Mouse (Mus musculus): Measurements from ENCODE around the gene Slc6a20a.
"Not testable (repeated sequence)": the region's sequence is repeated elsewhere in the genome, so short reads cannot be mapped to it uniquely, and the experiment has no call there.

Gene Slc6a20a

DNA sequence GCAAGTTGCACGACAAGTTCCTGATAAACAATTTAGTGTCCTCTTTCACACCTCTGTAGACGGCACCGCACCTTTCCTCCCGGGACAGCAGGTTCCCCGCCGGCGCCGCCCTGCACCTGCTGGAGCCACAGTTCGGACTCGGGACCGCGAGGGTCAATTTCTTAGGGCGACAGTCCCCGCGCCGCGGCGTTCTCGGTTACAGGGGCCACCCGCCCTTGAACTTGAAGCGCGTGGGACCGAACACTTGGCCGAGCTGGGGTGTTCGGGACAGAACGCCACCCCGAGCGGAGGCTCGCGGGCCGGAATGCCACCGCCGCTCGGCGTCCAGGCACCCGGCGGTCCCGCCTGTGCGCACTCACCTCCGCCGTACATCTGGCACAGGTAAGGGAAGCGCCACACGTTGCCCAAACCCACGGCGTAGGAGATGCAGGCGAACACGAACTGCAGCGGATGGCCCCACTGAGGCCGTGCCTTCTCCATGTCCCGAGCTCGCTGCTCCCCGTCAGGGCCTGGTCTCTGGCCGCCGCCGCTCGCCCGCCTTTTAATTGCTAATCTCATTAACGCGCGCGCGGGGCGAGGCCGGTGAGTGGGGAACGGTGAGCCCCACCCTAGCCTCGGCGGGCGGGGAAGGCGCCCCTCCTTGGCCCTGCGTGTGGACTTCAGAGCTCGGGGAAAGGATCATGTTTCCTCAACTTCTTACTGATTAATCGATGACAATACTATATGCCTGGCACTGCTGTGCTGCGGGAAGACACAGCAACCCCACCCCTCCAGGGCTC, at the start of gene Slc6a20a, which contains the start of gene Ccr9:
Slc6a20a (minus strand) TSS at position 559 of the 779 bp plus-strand sequence.
Ccr9 (plus strand) TSS at position 113 of the 779 bp plus-strand sequence.
- DNase-seq (ENCODE audit: extremely low spot score) = peak; percentile 39

DNA sequence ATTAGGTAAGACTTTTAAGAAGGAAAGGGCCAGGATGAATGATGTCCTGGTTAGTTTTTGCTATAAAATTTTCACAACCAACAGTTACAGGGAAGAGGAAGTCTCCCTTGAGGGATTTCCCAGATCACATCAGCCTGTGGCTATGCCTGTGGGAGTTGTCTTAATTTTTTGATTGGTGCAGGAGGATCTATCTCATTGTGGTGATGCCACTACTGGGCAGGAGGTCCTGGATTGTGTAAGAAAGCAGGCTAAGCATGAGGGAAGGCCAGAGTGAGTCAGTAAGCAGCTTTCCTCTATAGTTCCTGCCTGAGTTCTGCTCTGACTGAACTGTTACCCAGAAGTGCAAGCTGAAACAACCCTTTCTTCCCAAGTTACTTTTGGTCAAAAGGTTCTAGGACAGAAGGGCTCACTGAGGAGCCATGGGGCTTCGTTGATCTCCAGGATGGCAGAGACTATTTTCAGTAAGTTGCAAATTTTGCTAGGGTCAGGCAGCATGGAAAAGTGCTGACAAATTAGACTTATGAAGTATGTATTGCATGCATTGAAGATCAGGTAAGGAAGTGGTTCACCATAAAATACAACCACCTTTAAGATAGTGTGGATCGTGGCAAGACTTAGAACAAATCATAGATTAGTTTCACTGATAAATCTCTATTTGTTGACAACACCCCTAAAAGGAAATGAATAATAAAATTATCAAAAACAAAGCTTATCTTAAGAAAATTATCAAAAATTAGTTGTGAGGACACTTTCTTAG, 44.2 kb upstream of the Slc6a20a start:
- DNase-seq (ENCODE audit: extremely low spot score) = no peak

DNA sequence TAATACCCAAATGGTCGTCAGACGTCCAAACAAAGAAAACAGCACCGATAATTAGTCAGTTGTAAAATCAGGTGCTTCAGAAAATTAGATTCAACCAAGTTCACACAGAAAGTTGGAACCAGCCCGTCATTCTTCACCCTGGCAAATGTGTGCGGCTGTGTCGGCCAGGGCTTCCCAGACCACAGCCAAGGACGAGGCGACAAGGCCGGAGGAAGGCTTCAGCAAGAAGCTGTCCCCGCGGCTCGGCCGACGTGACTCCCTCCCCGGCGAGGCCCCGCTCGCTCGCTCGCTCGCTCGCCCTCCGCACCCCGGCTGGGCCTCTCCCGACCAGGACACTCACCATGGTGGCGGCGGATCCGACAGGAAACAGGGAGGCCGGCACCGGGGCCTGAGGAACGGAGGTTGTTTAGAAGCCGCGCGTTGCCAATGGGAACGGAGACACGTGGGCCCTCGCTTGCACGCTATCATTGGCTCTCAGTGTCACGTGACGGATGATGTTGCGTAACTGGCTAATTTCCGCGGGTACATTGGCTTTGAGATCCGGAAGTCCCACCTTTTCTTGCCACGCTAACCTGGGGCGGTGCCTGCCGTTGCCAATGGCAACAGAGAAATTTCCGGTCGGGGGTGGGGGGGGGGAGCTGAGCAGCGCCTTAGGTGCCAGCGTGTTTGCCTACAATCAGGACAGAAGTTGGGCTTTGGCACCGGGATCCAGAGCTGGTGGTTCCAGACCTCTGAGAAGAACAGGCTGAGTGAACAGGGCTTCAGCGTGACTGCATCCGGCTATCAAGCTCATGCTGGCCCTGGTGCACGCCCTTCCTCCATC, 38.7 kb upstream of the Slc6a20a start, which contains the start of gene Lztfl1:
Lztfl1 (minus strand) TSS at position 512 of the 823 bp plus-strand sequence.
- DNase-seq (ENCODE audit: extremely low spot score) = peak; percentile 95

DNA sequence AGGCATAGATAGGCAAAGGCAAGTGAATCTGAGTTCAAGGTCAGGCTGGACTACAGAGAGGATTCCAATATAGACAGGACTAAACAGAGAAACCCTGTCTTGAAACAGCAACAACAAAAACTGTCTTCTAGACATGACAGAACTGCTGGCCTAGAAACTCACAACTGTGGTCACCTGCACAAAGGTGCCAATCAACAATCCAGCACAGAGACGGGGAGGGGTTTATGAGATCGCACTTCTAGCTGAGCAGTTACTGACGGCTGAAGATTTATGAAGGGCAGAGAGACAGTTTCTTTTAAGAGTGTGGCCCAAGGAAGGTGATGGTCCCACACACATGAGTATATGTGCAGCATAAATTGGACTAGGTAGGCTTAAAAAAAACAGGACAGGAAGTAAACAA, 37.6 kb upstream of the Slc6a20a start:
- no peak for DNase-seq (ENCODE audit: extremely low spot score)

DNA sequence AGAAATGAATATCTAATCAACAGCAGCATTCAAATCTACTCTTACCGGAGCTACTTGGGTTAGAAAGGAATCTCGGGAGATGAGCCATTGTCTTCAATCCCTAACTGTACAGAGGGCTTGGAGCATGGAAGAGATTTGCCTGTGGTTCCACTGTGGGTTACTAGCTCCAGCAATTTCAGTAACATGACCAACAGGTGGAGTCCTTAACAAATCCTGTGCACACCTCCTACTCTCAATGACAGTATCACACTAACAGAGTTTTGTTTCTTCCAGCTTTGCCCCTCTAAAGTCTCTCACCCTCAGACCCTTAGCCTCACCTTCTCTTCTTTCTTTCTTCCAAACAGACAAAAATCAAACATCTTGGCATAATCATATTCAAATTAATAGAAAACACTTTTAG, 34.4 kb upstream of the Slc6a20a start:
- DNase-seq (ENCODE audit: extremely low spot score) = no peak

DNA sequence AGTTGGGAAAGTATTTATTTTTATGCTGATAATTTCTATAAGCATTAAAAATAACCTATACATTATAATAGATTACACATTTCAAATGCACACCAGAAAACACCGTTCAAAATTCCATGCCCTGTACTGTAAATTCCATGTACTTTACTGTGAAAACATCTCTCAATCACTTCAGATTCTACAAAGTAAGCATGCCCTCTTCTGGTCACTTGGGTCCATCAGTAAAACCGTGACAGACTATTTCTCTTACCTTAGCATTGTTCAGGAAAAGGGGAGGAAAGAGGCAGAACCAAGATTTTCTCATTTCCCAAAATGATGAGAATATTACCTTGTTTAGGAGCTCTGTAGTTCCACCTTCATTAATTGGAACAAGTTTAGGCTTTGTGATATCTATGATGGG, 30.5 kb upstream of the Slc6a20a start:
- no peak for DNase-seq (ENCODE audit: extremely low spot score)

DNA sequence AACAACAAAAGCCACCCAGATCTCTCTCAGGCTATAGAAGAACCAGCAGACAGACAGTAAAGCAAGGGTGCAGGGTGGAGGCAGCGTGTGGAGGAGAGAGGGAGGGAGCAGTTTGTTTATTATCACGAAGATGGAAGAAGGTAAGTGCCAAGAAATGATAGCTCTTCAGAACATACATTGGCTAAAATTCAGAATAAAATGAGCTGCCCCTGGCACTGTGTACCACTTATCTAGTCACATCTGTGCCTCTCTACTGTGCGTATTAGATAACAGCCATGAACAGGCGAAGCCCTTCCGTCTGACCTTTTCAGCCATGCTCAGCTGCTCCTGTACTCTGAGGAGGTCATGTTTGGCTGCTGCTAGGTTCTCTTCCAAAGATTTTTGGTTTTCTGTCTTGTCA, 23.1 kb upstream of the Slc6a20a start:
- no peak for DNase-seq (ENCODE audit: extremely low spot score)

DNA sequence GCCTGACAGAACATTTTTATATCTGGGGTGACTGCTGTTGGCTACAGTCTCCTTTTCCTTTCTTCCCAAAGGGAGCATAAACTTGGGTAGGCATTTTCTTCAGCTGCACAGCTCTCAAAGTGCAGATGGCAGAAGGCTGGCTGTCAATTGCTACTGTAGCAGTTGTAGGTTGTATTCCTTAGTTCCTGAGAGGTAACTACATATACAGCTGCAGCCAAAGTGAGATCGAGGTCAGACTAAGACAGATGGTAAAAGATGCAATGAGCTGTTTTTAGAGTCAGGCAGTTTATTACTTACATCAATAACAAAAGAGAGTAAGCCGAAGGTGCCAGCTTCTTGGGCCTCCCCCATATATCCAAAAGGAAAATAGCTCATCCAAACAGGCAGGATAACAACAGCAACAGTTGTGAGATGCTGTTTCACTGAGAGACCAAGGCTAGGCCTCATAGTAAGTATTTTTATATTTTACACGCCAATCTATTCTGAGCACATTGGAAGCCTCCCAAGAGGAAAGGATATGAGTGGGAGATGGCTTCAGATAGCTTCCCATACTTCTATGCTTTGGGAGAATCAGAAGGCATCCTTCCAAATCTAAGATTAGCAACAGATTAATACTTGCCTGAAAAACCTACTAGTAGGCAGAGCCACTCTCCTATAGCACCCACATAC, 17.1 kb upstream of the Slc6a20a start:
- DNase-seq (ENCODE audit: extremely low spot score) = no peak

DNA sequence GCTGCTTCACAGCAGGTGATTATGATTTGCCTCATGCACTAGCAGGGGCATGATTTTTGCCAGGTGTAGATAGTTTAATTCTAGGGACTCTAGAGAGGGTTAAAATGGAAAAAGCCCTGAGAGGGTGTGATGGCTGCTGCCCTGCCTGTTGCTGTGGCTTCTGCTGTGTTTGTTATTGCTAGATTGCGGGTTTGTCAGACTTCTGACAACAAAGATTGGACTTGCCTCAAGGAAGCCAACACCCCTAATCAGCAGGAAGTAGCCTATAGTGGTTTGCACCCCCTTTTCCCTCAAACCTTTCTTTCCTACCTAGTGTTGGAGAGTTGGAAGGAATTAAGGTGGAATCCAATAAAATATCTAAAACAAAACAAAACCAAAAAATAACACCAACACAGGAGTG, 9.5 kb upstream of the Slc6a20a start:
- DNase-seq (ENCODE audit: extremely low spot score) = no peak

DNA sequence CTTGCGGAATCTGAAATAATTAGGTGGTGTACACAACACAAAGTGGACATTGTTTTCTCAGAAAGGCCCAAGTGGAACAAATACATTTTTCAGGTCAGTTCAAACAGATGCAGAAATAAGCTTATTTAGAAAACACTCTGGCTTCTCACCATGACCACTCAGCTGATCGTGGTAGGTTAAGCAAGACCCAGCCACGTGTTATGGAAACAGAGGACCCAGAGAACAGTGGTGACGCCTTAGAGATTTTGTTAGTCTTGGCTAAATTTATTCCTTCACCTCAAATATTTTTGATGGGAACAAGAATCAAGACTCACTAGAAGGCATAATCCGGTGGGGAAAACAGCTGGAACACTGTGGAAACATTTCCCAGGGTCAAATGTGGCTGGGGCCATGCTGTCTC, 7.5 kb upstream of the Slc6a20a start:
- no peak for DNase-seq (ENCODE audit: extremely low spot score)

DNA sequence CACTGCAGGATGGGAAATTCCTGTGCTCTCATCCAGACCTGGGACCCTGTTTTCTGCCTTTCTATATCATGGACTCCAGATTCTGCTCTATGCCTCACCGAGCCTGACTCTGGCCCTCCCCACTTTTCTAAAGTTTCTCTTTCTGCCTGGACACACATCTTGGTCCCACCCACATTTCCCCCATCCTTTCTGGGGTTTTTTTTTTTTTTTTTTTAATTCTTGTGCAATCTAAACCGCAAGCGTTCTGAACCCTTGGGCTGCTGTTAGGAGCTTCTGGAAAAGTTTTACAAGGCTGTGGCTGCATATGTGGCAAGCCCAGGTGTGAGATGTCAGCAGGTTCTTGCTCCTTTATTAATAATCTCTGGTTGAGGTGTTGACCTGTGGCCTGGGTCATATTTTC, 5.0 kb upstream of the Slc6a20a start:
- no peak for DNase-seq (ENCODE audit: extremely low spot score)

DNA sequence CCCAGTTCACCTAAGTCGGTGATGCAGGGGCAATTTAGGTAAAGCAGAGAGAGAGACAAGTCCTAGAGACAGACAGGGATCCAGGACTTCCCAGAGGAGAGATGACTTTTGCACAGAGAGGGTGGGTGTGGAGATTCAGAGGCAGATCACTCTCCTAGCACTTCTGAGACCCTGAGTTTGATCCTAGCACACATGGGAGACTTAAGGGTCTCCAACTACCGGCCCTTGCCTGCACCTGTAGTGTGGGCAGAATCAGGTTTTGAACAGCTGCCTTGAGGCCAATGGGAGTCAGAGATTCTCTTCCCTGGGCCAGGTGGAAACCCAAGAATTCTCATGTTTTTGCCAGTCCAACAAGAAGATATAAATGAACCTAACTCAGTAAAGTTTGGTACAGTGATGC, 513 bp upstream of the Slc6a20a start:
- DNase-seq (ENCODE audit: extremely low spot score) = no peak

DNA sequence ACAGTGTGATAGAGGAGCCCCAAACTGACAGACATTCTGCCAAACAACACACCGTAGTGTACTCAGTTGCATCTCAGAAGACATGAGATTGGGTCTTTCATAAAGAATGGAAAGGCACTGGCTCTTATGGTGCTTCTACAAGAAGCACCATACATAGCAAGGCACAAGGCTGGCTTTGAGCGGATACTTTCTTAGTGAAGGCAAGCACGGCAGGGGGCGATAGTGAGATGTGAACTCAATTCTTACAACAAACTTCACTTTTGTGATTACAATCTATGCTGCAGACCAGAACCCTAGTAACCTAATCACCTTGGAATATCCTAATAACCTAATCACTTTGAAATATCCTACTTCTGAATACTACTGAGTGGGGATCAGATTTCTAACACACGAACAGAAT, 13.0 kb downstream of the Slc6a20a start:
- no peak for DNase-seq (ENCODE audit: extremely low spot score)

DNA sequence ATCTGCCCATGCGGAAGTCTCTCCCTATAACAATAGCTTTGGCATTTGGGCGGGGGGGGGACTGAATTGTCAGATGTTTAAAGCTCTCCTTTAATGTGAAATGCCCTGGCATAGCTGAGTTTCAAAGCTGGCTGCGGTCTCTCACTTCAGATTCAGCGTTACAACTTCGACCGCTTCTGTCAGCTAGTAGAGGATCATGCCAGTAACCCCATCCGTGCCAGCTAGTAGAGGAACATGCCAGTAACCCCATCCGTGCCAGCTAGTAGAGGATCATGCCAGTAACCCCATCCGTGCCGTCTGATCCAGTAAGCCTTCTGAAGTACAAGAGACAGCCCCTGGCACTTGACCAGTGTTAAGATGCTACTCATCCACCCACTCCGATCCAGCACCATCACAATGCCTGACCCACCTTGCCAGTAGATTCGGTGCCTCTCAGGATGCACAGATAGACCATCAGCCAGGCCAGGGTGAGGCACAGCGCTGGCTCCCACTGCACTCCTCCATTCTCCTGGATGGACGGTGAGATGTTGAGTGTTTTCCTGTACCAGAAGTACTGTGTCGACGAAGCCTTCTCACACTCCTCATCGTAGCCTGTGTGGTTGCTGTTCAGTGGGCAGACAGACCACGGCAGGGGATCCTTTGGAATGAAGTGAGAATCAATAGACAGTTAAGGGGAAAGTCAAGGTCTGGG, 18.6 kb downstream of the Slc6a20a start:
- not testable (repeated sequence) for DNase-seq (ENCODE audit: extremely low spot score)

DNA sequence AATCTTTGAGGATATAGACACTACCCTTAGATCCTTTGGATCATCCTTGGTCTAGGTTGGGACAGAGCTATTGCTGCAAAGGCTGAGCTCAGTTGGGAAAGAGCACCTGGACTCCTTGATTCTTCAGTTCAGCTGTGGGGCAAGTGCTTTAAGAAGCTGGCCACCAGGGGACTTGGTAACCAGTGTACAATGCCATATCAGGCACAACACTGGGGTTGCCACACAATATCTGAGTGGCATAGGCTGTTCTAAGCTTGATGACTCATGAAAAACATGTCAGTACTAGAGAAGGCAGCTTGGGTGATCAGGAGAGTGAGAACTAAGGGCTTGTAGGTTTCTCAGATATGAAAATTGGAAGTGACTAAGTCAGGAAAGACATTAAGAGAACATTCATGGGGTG, 19.7 kb downstream of the Slc6a20a start:
- no peak for DNase-seq (ENCODE audit: extremely low spot score)

DNA sequence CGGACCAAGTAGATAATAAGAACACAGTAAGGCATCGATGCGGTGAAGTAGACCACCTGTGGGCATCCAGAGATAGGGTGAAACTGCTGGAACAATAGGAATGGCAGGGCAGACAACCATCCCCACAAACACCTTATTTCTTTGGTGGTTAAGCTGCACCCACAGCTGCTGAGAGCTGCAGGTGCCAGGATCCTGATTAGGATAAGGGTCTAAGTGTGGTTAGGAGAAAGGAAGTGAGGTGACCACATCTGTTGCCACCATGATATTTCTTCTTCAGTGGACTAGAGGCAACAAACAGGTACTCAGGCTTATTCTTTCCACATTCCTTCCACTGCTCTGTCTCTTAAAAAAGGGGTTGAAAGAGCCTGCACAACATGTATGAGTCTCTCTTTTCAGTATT, 21.2 kb downstream of the Slc6a20a start:
- no peak for DNase-seq (ENCODE audit: extremely low spot score)

DNA sequence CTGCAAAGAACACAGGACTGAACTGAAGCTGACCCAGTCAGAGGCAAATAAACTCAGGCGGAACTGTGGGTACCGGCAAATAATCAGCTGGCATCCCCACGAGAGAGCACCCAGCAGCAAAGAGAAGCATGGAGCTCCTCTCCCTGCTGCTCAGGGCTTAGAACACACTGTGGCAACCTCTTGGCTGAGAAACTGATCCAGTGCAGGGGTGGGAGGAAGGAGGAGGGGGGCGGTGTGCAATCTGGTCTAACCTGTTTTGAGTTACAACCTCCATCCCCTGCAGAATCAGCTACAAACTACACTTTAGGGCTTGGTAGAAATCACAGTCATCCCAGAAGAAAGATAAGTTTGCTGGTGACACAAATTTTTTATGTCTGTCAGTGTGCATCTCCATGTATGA, 27.3 kb downstream of the Slc6a20a start:
- peak; percentile 10 for DNase-seq (ENCODE audit: extremely low spot score)

DNA sequence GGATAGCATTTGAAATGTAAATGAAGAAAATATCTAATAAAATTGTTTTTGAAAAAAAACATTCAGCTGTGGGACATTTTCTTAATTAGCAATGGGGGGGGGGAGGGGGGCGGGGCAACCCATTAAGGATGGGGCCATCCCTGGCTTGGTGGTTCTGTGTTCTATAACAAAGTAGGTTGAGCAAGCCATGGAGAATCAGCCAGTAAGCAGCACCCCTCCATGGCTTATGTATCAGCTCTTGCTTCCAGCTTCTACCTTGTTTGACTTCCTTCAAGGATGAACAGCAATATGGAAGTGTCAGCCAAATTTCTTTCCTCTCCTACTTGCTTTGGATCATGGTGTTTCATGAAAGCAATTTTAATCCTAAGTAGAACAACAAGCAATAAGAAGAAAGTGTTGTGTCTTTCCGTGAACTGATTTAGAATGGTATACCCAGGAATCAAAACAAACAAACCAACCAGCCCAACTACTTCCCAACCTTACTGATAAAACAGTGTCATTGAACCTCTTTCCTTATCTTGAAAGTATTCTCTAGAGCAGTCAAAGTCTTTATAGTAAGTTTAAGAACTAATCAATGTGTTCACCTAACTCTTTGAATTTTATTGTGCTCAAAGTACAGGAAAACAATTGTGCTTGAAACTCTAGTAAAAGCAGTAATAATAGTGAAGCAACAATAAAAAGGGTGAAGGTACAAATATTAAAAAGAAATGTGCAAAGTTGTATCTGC, 28.7 kb downstream of the Slc6a20a start:
- DNase-seq (ENCODE audit: extremely low spot score) = no peak

DNA sequence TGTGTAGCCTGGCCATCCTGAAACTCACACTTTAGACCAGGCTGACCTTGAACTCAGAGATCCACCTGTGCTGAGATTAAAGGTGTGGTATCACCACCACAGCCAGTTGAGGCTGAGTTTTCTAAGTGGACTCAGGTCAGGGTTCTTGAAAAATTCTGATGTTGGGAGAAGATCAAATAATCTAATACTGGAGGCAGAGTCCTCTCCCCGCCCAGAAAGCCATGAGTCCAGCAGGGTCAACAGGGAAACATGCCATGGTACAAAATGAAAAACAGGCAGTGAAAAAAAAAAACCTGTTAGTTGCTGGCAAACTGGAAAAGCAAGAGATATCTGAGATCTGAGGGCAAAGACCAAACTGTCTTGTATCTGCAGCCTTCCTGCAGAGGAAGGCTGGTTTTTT, 38.6 kb downstream of the Slc6a20a start:
- DNase-seq (ENCODE audit: extremely low spot score) = no peak

DNA sequence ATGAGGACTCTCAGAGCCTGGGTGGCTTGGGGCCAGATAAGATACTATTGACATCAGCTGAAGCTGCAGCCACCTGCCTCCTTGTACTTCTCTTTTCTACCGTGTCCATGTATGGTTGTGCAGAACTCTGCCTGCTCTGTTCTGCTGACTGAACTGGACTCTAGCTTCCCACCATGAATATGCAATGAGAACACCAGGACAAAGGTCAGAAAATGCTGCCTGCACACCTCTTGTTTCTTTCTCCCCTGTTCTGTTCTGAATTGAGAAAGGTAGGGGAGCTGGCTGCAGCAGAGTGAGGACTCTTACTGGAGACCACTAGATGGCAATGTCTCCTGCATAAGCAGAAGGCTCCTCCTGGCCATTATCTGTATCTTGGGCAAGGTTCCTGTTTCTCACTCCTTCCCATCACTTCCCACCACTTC, 40.0 kb downstream of the Slc6a20a start:
- DNase-seq (ENCODE audit: extremely low spot score) = peak; percentile 10
